Mouse (Mus musculus) frontal cortex, adult 2 months (tissue): ENCODE measurements at regions not wholly inside any gene's neighbourhood (a gene's known extent, or its start where the extent isn't known, plus 50 kb on each side); places are given as distances from the start of the nearest gene placed in this dataset.

ENCODE experiments used
- DNase-seq, 2 experiments: peaks; one replicate each; pipeline ENCODE4 v3.0.0; 2022; ENCODE audit warnings: low spot score in 1 of 2; ENCODE audit errors: extremely low spot score in 1 of 2

GRCm38 (mm10) chr13:56350705-56351400, 54.5 kb upstream of the Cxcl14 start:
- DNase-seq = peak; percentile 76 to 79

DNA sequence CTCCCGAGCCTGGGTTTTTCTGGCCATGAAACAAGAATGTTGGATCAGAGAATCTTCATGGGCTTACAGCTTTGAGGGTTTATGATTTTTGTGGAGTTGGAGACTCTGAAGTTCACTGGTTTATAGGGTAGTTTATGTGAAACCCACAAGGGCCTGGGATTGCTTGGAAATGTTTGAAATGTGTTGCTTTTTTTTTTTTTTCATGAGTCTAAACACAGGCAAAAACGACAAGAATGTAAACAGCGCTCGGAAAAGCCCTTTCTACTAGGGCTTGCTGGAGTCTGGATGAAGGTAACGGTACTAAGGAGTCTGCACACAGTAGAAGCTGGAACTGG, 55.0 kb upstream of the Cxcl14 start:
- no peak for DNase-seq

DNA sequence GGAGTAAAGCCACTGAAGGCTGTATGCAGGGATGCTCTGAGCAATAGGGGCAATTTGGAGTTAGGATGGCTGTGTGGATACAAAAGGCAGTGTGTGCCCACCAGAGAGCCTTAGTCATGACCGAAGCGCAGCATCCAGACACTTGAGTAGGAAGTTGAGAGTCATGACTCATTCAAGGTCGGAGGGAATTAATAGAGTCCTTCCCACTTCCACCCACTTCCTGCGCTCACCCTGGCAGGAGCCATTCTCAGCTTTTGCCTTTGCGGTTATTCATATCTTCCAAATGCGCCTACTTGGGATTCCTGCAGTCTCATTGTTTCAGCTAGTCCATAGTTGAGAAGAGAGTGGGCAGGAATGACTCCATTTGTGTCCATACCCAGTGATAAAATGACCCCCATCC, 56.1 kb upstream of the Cxcl14 start:
- peak; percentile 72 to 77 for DNase-seq

DNA sequence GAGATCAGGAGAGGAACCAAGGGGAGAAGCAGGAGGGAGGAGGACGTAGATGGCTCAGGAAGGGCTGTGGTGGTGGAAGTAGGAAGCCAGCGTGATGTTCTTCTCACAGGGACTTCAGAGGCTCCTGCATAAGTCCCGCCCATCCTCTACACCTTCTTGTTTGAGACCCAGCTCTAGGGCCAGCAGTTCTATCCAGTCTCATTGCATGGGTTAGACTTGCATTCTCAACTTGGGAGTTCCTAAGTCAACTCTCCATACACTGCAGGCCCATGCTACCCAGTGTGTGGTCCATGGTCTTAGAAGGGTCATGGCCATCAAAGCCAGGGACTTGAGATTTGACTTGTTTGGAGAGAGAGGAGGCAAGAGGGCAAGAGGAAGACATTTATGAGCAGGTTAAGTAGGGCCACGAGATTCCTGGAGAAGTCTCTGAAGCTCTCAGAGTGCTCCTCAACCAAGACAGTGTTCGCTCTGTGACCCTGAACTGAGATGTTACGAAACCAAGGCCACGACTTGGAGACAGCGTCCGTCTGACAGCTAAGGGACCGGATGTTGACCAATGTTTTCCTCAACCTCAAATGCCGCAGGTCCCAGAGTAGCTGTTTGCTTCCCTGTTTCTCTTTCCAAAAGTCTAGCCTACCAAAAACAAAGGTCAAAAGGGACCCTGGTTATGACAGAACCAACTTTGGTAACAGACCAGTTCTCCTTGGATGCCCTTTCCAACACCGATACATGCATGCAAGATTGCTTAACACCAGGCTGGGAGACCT, 56.7 kb upstream of the Cxcl14 start:
- DNase-seq = no peak

GRCm38 (mm10) chr13:56353921-56354320, 57.6 kb upstream of the Cxcl14 start:
- no peak for DNase-seq

DNA sequence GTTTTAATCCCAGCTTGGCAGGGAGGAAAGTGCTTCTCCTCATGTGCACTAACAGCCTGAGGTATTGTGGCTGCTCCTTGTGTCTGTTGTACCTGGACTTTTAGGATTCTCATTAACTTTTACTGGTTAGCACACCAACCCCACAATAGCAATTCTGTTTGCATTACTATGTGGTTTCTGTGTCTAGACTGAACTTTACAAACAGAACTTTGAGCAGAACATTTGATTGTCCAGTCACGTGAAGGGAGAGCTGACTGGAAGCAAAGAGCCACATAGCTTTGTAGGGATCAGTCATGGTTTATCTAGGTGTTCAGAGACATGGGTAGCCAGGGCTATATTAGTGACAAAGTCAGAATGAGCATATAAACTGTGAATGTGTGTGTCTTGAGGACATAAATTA, 58.3 kb upstream of the Cxcl14 start:
- no peak for DNase-seq

GRCm38 (mm10) chr13:56356999-56357398, 60.6 kb upstream of the Cxcl14 start:
- DNase-seq = no peak

DNA sequence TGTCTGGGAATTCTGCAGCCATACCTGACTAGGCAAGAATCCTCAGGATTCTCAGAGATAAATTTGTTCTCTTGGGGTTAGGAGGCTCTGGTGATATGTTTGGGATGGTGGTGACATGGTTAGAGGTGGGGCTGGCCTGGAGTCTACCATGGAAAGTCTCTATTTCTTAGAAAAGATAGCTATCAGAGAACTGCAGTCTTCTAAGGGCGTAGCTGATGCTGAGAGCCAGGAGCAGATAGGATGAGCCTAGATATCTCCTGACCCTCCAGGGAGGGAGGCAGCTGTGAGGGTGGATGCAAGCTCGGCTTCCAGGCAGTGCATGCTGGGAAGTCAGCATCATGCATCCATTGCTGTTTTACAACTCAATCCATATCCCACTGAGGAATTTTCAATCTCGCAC, 61.6 kb upstream of the Cxcl14 start:
- no peak for DNase-seq

DNA sequence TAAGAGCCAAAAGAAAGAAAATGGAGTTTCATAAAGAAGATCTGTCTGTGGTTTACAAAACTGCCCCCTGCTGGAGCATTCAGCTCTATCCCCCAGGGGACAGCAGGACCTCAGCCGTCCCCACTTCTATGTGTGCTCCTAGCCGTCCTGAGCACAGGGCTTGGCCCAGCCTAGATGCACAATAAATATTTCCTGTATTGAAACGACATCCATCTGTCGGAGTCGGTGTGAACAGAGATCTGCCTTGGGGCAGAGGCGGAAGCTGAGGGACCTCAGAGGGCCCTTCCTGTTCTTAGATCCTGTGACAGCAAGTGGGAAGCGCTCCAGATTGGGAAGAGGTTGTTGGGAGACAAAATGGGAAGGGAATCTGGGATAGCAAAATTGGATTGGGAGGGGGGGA, 62.5 kb upstream of the Cxcl14 start:
- DNase-seq = no peak

DNA sequence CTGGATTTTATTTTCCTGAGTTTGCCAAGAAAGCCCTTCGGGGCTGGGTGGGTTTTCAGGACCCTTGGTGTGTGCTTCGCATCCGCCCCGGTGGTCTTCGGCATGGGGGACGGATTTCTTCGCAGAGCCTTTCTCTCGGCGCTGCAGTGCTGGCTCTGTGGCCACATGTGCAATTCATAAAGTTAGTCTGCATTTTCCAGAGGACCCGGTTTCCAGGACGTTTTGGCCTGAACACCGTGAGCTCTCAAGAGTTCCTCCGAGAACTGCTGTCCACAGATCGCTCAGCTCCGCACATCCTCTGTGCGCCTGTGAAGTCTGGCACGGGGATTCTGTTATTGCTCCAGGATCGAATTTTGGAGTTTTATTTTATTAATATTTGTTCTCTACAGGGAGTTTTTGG, 63.2 kb upstream of the Cxcl14 start:
- DNase-seq = no peak

GRCm38 (mm10) chr13:56360803-56361202, 64.5 kb upstream of the Cxcl14 start:
- DNase-seq = no peak

DNA sequence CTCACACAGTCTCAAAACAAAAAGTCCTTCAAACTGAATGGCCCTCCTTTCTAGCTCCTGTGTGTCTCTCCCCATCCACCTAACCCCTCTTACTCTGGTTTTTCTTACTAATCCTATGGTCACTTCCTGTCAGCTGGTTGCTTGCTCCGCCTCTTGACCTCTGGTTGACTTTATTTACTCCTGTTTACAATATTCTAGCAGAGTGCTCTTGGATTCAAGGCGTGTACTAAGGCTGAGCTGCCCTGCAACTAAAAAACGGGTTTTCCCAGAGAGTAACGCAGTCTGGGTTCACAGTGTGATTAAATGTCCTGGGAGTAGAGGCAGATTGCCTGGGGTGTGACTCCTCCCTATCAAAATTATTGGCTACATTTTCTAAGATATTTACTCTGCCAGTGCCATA, 64.2 kb upstream of the Gm3045 start:
- DNase-seq = no peak

DNA sequence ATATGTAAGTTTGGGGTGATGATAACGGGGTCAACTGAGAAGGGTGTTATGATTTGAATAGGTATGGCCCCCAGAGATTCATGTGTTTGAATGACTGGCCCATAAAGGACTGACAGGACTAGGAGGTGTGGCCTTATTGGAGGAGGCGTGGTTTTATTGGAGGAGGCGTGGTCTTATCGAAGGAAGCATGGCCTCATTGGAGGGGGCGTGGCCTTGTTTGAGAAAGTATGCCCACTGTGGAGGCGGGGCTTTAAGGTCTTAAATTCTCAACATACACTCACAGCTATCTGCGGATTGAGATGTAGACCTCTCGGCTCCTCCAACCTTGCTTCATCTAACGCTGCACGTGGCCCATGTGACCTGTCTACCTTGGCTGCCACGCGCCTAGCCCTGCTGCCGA, 63.7 kb upstream of the Gm3045 start:
- DNase-seq = no peak

- no peak for DNase-seq
These were observed 56.8 kb upstream of the Gm3045 start for GRCm38 (mm10) chr13:56369600-56369999.

GRCm38 (mm10) chr13:56371374-56371773, 55.0 kb upstream of the Gm3045 start:
- no peak for DNase-seq

- no peak for DNase-seq
These were observed 54.2 kb upstream of the Gm3045 start for GRCm38 (mm10) chr13:56372003-56372725.

- no peak for DNase-seq
These were observed 53.7 kb upstream of the Gm3045 start for GRCm38 (mm10) chr13:56372727-56373126.
